Mouse (Mus musculus): ENCODE data around the gene Tmem108.

GRCm38 (mm10) chr9:103627404-103627900 lies 134.2 kb downstream of the Tmem108 start:
- TF ChIP-seq CTCF (IDR thresholded peaks at IDR 0.05; ENCODE audit: low read depth) (no peak), EP300 (IDR thresholded peaks at IDR 0.05; ENCODE audit: low read depth) (no peak)

Measured in liver, postnatal 0 days (tissue).